Mouse (Mus musculus) adipose tissue, adult 10 weeks (tissue): ENCODE data around the gene Rsph14. TPM values are rescaled to one million over a fixed set of nuclear protein-coding genes. Genes with fewer than 3 reads are reported as not detected.

ENCODE experiments used
- polyA plus RNA-seq: library from polyadenylated mRNA; stranded (reverse); fragments of 350-450 nt; fragmentation: Illumina TruSeq; extraction: RNeasy Lipid Tissue Mini Kit (QIAGEN cat#74804); gene quantifications from one replicate; pipeline ENCODE4 v1.2.3, GENCODE M21; 2014; ENCODE audit warnings: low read depth, low replicate concordance

Rsph14 gene
- 1.8 TPM for polyA plus RNA-seq

DNA sequence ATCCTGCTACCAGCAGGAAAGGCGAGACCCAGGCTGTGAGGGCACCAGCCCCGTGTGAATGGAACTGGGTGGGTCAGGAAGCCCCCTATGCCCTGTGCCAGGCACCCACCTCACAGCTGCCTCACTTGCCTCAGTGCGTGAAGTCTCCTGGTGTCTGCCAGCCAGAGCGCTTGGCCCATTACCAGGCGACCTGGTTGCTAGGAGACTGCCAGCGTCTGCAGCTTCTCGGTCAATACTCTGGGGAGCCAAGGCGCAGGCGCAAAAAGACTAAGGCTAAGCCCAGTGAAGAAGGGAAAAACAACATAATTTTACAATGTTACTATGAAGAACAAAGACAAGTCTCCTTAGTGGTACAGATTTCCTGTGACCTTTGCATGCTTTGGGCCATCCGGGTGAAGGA lies at the start of gene Rsph14:
Gene Rsph14, minus strand, starts transcription at position 192 of the 400 bp plus-strand sequence.

DNA sequence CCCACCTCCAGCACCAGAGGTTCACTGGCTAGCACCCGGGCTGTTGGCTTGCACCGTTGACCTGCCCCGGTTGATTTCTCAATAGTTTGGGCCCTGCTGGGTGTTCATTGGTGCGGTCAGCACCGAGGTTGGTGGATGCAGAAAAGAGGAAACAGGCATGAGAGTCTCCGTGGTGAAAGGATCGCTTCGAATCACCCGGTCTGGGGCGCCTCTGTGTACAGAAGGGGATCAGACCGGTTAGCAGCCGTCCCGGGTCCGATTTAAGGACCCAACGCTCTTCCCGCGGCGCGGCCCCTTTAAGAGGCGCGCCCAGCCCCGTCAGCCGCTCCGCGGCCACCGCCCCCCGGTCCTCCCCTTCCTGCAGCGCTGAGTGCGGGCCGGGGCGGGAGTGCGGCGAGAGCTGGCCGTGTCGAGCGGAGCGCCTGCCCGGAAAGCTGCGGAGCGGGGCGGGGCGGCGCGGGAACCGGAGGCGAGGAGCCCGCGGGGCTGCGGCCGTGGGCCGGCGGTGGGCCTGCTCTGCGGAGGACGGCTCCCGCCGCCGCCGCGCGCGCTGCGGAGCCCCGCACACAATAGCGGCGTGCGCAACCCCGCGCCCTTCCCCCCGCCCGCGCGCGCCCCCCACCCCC lies 27.9 kb upstream of the Rsph14 start, which contains the start of gene Bcr:
Gene Bcr, plus strand, starts transcription at position 376 of the 626 bp plus-strand sequence.

DNA sequence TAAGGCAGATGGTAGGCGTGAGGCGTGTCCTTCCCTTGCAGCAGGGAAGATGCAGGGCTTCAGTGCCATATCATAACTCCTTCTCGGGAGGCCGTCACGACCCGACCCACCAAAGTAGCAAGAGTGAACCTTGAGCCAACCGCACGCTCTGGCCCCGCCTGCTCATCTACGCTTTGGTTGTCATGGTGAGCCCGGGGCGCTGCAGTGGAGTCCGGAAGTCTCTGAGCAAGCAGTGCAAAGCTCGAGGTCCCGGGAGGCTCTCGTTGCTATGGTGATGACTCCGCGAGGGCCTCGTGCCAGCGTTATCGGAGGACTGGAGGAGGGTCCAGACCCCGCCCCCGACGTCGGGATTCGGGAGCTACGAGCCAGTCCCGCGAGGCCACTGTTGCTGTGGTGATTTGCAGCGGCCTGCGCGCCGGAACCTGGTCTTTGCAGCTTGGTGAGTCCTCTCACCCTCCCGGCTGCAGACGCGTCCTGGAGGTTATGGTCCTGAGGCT lies 4.5 kb upstream of the Rsph14 start, which contains the start of gene Rab36:
Gene Rab36, plus strand, starts transcription at position 176 of the 497 bp plus-strand sequence.

DNA sequence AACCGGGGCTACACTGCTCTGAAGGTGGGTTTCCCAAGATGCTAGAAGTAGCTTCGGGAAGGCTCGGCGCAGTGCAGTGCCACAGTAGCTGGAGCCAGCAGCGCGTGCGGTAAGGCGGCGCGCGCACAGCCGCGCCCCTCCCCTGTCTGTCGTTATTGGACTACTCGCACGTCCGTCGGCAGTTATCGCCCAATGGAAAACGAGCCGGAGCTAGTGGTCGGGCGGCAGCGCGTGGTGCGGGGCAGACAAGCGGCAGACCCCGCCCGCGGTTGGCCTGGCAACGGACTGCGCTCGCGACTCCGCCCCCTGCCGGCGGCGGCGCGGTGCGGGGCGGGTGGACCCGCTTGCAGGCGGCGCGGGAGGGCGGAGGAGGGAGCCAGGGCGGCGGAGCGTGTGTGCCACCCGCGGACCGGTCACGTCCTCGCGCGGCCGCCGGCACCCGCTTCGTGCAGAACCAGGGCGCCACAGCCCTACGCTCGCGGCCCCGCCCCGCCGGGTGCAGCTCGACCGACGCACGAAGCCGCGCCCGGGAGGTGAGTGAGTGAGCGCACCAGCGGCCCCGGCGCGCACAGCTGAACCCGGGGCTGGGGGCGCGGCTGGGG lies 65.4 kb downstream of the Rsph14 start, which contains the start of gene Gnaz:
Gene Gnaz, plus strand, starts transcription at position 328 of the 602 bp plus-strand sequence.

Other genes starting within 250 kb of the Rsph14 start
- gene Gnaz, start 65.4 kb downstream of the Rsph14 start, polyA plus RNA-seq: 2.3 TPM
- 4.9 TPM for gene Rab36, start 4.5 kb upstream of the Rsph14 start, polyA plus RNA-seq
- gene Bcr, start 28.0 kb upstream of the Rsph14 start, polyA plus RNA-seq: 28.5 TPM
- 27.0 TPM for gene Specc1l, start 179.5 kb upstream of the Rsph14 start, polyA plus RNA-seq